Comparison of ENCODE assay signal across 1 mouse cellular context in the genomic region with DNA sequence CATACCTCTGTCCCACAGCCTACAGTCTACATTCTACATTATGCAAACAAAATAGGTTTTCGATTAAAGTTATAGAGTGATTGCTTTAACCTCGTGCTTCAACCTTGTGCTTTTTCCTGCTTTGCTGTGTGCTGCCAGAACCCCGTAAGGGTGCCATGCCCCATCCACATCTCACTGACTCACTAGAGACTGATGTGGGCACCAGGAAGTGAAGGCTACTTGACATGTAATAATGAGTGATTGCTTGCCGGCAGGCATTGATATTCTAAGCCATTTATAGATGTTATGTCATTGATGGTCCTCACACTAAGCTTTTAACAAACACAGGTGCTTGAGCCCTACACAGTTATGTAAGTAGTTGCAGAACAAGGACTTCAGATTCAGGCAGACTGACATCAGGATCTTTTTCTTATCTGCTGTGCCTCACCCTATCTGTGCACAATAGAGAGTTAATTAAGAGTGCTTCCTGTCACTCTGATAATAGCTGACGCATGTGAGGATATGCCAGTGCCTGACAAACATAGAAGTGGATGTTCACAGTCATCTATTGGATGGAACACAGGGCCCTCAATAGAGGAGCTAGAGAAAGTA.
A peak's percentile ranks its signal among the peaks of the same experiment; 100 is the strongest.
TF ChIP-seq lines count a peak whose summit lies in the region.

No protein-coding gene starts in this region.

TF ChIP-seq in MEL, 35 proteins besides CTCF, POLR2A, EP300 and RAD21 (continued from another document):
- TF ChIP-seq MAZ (IDR thresholded peaks at IDR 0.05; ENCODE audit: low read depth, low read length) (no peak), SIN3A (IDR thresholded peaks at IDR 0.05; ENCODE audit: low read length) (peak; percentile 33; the same call in 1 of the 2 replicates), ELF1 (IDR thresholded peaks at IDR 0.05; ENCODE audit: low read depth, low read length) (no peak), BHLHE40 (IDR thresholded peaks at IDR 0.05; ENCODE audit: borderline replicate concordance, low read depth, low read length) (peak; percentile 72; the same call in 1 of the 2 replicates), MXI1 (IDR thresholded peaks at IDR 0.05; ENCODE audit: low read depth, low read length) (peak; percentile 57; the same call in 1 of the 2 replicates), HCFC1 (IDR thresholded peaks at IDR 0.05; ENCODE audit: low read depth, low read length) (no peak), TAL1 (IDR thresholded peaks at IDR 0.05; ENCODE audit: low read length) (no peak)
